Mouse (Mus musculus) neural tube, postnatal 0 days (tissue): ENCODE data around the gene 1110059E24Rik. TPM values are rescaled to one million over a fixed set of nuclear protein-coding genes. Genes with fewer than 3 reads are reported as not detected.

Experiments used
- polyA plus RNA-seq: library from polyadenylated mRNA; unstranded; fragments of >200 nt; fragmentation: Nextera tagmentation; extraction: Ambion mirVana; gene quantifications from 2 replicates; pipeline ENCODE4 v1.2.1, GENCODE M21; 2015

Gene 1110059E24Rik
- polyA plus RNA-seq = 52.2 and 53.1 TPM in 2 replicates

DNA sequence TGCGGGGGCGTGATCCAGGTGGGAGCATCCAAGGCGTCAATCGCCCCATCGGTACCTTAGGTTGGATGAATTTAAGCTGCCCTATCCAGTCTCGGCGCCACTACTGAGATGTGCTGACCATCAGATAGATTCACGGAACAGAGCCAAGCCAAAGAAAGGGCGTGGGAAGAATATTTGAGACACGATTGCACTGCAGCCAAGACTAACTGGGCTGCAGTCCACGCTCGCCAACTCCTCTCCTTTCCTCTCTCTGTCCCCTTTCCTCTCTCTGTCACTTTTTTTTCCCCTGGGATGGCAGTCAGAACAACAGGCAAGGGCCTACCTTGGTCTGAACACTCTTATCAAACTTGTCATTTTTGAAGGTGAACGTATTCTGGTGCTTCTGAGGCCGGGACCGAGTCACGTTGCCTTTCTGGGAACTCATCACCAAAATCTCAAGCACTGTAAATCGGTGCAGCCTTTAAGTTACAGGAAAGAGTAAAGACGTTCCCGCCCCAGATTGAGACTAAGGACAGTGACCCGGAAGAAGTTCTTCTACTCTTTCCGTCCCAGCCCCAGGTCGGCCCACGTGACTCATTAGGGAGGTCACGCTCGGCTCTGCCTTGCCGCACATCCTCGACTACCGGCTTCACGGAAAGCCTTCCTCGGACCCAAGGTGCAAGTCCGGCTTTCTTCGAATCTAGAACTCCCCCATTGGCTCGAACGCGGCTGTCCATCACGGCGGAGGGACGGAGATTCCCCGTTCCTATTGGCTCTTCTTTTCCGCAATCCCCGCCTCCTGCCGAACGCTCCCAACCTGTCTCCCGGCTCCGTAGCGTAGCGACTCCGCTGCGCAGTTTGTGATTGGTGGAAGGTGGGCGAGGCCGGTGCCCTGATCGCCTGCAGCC lies at the start of gene 1110059E24Rik:
Gene 1110059E24Rik, minus strand, starts transcription at position 692 of the 887 bp plus-strand sequence.

GRCm38 (mm10) chr19:21653172-21653981 lies 601 bp upstream of the 1110059E24Rik start, which contains the start of gene Abhd17b:
Gene Abhd17b, plus strand, starts transcription at chr19:21653185.

Other genes starting within 250 kb of the 1110059E24Rik start
- gene Gda, start 179.5 kb downstream of the 1110059E24Rik start, polyA plus RNA-seq = 0.92 and 1.1 TPM in 2 replicates
- 57.6 and 72.1 TPM in 2 replicates for gene Abhd17b, start 209 bp upstream of the 1110059E24Rik start, polyA plus RNA-seq
- gene Cemip2, start 125.4 kb upstream of the 1110059E24Rik start, polyA plus RNA-seq = 6.6 and 7.6 TPM in 2 replicates